Mouse (Mus musculus): ENCODE measurements around the gene Oit1. TPM values are rescaled to one million over a fixed set of nuclear protein-coding genes. Genes with fewer than 3 reads are reported as not detected.

Gene Oit1
- polyA plus RNA-seq, 1 experiment = 4.0 TPM

DNA sequence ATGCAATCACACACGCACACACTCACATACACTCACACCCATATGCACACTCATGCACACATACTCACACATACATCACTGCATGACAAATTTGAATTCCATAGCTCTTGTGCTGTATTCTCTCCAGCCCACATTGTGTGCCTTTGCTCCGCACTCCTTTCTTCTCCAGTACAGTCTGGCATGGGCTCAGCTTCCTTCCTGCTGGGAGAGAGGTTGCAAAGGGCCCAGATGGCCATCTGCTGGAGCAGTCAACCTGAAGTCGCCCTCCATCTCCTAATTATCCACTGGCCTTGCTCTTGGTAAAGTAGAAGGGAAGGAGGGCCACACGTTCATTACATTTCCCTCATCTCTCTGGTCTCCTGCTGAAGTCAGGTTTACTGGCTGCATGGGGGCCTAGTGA lies 33.0 kb downstream of the Oit1 start:
- DNase-seq = no peak
- TF ChIP-seq POLR2A (IDR thresholded peaks at IDR 0.05; ENCODE audit: control insufficient read depth, extremely low read depth, insufficient read depth, low read length, poor library complexity) (no peak), CTCF (IDR thresholded peaks at IDR 0.05; ENCODE audit: borderline replicate concordance, control insufficient read depth, extremely low read depth, insufficient read depth, low read length, poor library complexity) (no peak)
- Histone ChIP-seq H3K4me1 (replicated peaks; ENCODE audit: control insufficient read depth, insufficient read depth, low read length) (no peaks in the 10 kb centered on the region), H3K36me3 (ENCODE audit: control insufficient read depth, insufficient read depth, low read length) (no peaks in the 10 kb centered on the region), H3K4me3 (ENCODE audit: control insufficient read depth, insufficient read depth, low read length) (no peak overlapping the region), H3K27me3 (ENCODE audit: control insufficient read depth, insufficient read depth, low read length) (no peaks in the 10 kb centered on the region), H3K27ac (ENCODE audit: control insufficient read depth, insufficient read depth, low read length) (no peak overlapping the region)
- 89% methylated on average over 4 of the region's 4 CpGs for WGBS

GRCm38 (mm10) chr14:8342509-8343106 lies 35.9 kb downstream of the Oit1 start:
- H3K4me1 ChIP-seq (replicated peaks; ENCODE audit: control insufficient read depth, insufficient read depth, low read length) = no peaks in the 10 kb centered on the region
- H3K36me3 ChIP-seq (ENCODE audit: control insufficient read depth, insufficient read depth, low read length) = no peaks in the 10 kb centered on the region
- DNase-seq = no peak
- 86% methylated on average over 5 of the region's 5 CpGs for WGBS
- H3K27me3 ChIP-seq (ENCODE audit: control insufficient read depth, insufficient read depth, low read length) = no peaks in the 10 kb centered on the region
- TF ChIP-seq CTCF (IDR thresholded peaks at IDR 0.05; ENCODE audit: borderline replicate concordance, control insufficient read depth, extremely low read depth, insufficient read depth, low read length, poor library complexity) (no peak), POLR2A (IDR thresholded peaks at IDR 0.05; ENCODE audit: control insufficient read depth, extremely low read depth, insufficient read depth, low read length, poor library complexity) (no peak)
- H3K27ac ChIP-seq (ENCODE audit: control insufficient read depth, insufficient read depth, low read length) = no peak overlapping the region
- no peak overlapping the region for H3K4me3 ChIP-seq (ENCODE audit: control insufficient read depth, insufficient read depth, low read length)

DNA sequence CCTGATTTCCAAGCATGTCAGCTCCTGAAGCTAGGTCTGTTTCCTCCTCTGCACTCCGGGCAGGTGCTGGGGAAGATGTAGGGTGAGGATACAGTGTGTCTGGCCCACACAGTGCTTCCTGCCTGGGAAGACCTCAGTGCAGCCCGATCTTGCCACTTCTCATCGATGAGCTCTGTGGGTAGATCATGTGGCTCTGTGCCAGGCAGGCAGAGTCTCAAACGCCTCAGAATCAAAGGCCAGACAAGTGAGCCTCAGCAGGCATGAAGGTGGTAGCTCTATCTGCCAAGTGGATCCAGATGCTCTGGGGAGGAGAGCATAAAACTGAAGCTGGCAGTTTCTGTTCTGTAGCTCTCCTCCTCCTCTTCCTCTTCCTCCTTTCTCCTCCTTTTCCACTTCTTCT lies 38.3 kb downstream of the Oit1 start:
- DNase-seq = no peak
- Histone ChIP-seq H3K27ac (ENCODE audit: control insufficient read depth, insufficient read depth, low read length) (no peak overlapping the region), H3K27me3 (ENCODE audit: control insufficient read depth, insufficient read depth, low read length) (no peaks in the 10 kb centered on the region), H3K4me1 (replicated peaks; ENCODE audit: control insufficient read depth, insufficient read depth, low read length) (no peaks in the 10 kb centered on the region), H3K4me3 (ENCODE audit: control insufficient read depth, insufficient read depth, low read length) (no peak overlapping the region), H3K36me3 (ENCODE audit: control insufficient read depth, insufficient read depth, low read length) (no peaks in the 10 kb centered on the region)
- TF ChIP-seq POLR2A (IDR thresholded peaks at IDR 0.05; ENCODE audit: control insufficient read depth, extremely low read depth, insufficient read depth, low read length, poor library complexity) = no peak
- TF ChIP-seq CTCF (IDR thresholded peaks at IDR 0.05; ENCODE audit: borderline replicate concordance, control insufficient read depth, extremely low read depth, insufficient read depth, low read length, poor library complexity) = no peak
- WGBS = 48% methylated on average over 4 of the region's 4 CpGs

DNA sequence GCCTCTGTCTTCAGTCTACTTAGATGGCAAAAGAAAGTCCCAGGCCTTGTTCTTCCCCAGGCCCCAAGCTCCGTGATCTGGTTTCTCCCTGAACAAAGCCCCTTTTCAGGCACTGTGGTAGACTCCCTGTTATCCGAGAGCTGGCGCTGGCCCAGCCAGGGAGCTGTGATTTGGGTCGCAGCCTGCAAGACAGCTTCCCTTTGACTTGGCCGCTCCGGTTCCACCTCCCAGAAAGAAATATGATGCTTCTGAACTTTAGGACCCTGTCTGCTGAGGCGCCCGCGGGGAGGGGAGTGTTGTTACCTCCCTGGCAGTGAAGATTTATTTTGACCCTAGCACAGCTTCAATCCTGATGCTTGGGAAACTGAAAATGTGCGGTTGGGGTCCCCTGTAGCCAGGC lies 42.6 kb downstream of the Oit1 start:
- Histone ChIP-seq H3K27me3 (ENCODE audit: control insufficient read depth, insufficient read depth, low read length) (no peaks in the 10 kb centered on the region), H3K36me3 (ENCODE audit: control insufficient read depth, insufficient read depth, low read length) (no peaks in the 10 kb centered on the region), H3K4me3 (ENCODE audit: control insufficient read depth, insufficient read depth, low read length) (no peak overlapping the region), H3K4me1 (replicated peaks; ENCODE audit: control insufficient read depth, insufficient read depth, low read length) (no peaks in the 10 kb centered on the region), H3K27ac (ENCODE audit: control insufficient read depth, insufficient read depth, low read length) (no peak overlapping the region)
- no peak for DNase-seq
- TF ChIP-seq CTCF (IDR thresholded peaks at IDR 0.05; ENCODE audit: borderline replicate concordance, control insufficient read depth, extremely low read depth, insufficient read depth, low read length, poor library complexity) (no peak), POLR2A (IDR thresholded peaks at IDR 0.05; ENCODE audit: control insufficient read depth, extremely low read depth, insufficient read depth, low read length, poor library complexity) (no peak)
- WGBS = 87% methylated on average over 10 of the region's 10 CpGs

- Histone ChIP-seq H3K27ac (ENCODE audit: control insufficient read depth, insufficient read depth, low read length) (no peak overlapping the region), H3K4me1 (replicated peaks; ENCODE audit: control insufficient read depth, insufficient read depth, low read length) (no peaks in the 10 kb centered on the region), H3K27me3 (ENCODE audit: control insufficient read depth, insufficient read depth, low read length) (no peaks in the 10 kb centered on the region), H3K36me3 (ENCODE audit: control insufficient read depth, insufficient read depth, low read length) (no peaks in the 10 kb centered on the region), H3K4me3 (ENCODE audit: control insufficient read depth, insufficient read depth, low read length) (no peak overlapping the region)
- TF ChIP-seq CTCF (IDR thresholded peaks at IDR 0.05; ENCODE audit: borderline replicate concordance, control insufficient read depth, extremely low read depth, insufficient read depth, low read length, poor library complexity) (no peak), POLR2A (IDR thresholded peaks at IDR 0.05; ENCODE audit: control insufficient read depth, extremely low read depth, insufficient read depth, low read length, poor library complexity) (no peak)
- 85% methylated on average over 3 of the region's 3 CpGs for WGBS
- DNase-seq = no peak
Measured at GRCm38 (mm10) chr14:8334511-8334910, 44.0 kb downstream of the Oit1 start.

- TF ChIP-seq CTCF (IDR thresholded peaks at IDR 0.05; ENCODE audit: borderline replicate concordance, control insufficient read depth, extremely low read depth, insufficient read depth, low read length, poor library complexity) (no peak), POLR2A (IDR thresholded peaks at IDR 0.05; ENCODE audit: control insufficient read depth, extremely low read depth, insufficient read depth, low read length, poor library complexity) (no peak)
- Histone ChIP-seq H3K36me3 (ENCODE audit: control insufficient read depth, insufficient read depth, low read length) (no peaks in the 10 kb centered on the region), H3K27me3 (ENCODE audit: control insufficient read depth, insufficient read depth, low read length) (no peaks in the 10 kb centered on the region), H3K27ac (ENCODE audit: control insufficient read depth, insufficient read depth, low read length) (no peak overlapping the region), H3K4me3 (ENCODE audit: control insufficient read depth, insufficient read depth, low read length) (no peak overlapping the region), H3K4me1 (replicated peaks; ENCODE audit: control insufficient read depth, insufficient read depth, low read length) (no peaks in the 10 kb centered on the region)
- 91% methylated on average over 11 of the region's 11 CpGs for WGBS
- no peak for DNase-seq
Measured at GRCm38 (mm10) chr14:8332314-8333252, 46.0 kb downstream of the Oit1 start.
